Mouse (Mus musculus): ENCODE results near the gene Acap2.

DNA sequence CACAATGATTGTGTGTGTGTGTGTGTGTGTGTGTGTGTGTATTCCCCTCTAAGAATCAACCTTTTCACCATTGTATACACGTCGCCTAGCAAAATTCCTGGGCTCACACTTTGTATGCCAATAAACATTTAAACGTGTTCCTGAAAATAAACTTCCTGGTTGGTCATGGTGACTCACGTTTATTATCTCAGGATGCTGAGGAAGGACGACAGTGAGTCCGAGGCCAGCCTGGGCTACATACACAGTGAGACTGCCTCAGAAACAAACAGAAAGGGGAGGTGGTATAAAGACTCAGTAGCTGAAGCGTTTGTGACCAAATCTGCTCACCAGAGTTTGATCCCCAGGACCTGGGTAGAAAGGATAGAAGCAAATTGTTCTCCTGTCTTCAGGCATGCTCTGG, 46.4 kb upstream of the Acap2 start:
- no peak for TF ChIP-seq GATA1 (IDR thresholded peaks at IDR 0.05; ENCODE audit: low read length)
- TF ChIP-seq TAL1 (IDR thresholded peaks at IDR 0.05; ENCODE audit: low read length): no peak
